Mouse (Mus musculus): Measurements from ENCODE around the gene Auts2. TPM values are rescaled to one million over a fixed set of nuclear protein-coding genes. Genes with fewer than 3 reads are reported as not detected.

Gene Auts2
- total and polyA plus RNA-seq, 3 experiments: not detected

- no peak overlapping the region for H3K27ac ChIP-seq (ENCODE audit: insufficient read depth, low read depth)
- H3K27me3 ChIP-seq (replicated peaks): no peaks in the 10 kb centered on the region
- no peak overlapping the region for H3K9ac ChIP-seq (ENCODE audit: insufficient read depth, low read depth)
- H3K79me2 ChIP-seq (replicated peaks; ENCODE audit: control insufficient read depth, extremely low read depth, insufficient read depth, poor library complexity, severe bottlenecking): no peaks in the 10 kb centered on the region
- in situ Hi-C loops (cut with MboI; ENCODE audit: low pct_ligation_motif_present, low pct_unique_long_range_greater_than_20kb, low sequenced_read_pairs) (no loop called here), dilution Hi-C loops (cut with MboI; ENCODE audit: extremely low pct_ligation_motif_present, extremely low pct_unique_long_range_greater_than_20kb, low sequenced_read_pairs) (no loop called here)
- no peak overlapping the region for H3K4me3 ChIP-seq (replicated peaks in 1 of 3; ENCODE audit: low read depth in 2 of 3, low read length in 2 of 3, poor library complexity in 1 of 3)
- no peak overlapping the region for H3K4me2 ChIP-seq (ENCODE audit: insufficient read depth, low read depth, poor library complexity, severe bottlenecking)
- no peaks in the 10 kb centered on the region for H3K36me3 ChIP-seq (replicated peaks in 1 of 2; ENCODE audit: control insufficient read depth in 1 of 2, insufficient read depth in 1 of 2, low read length in 1 of 2)
- no peak for DNase-seq (ENCODE audit: extremely low read depth)
- TF ChIP-seq IRF4 (IDR thresholded peaks at IDR 0.05; ENCODE audit: low read depth, low read length) (no peak), EP300 (IDR thresholded peaks at IDR 0.05; ENCODE audit: low read length) (no peak), SMC3 (IDR thresholded peaks at IDR 0.05; ENCODE audit: low read depth, low read length) (no peak), KAT2A (IDR thresholded peaks at IDR 0.05; ENCODE audit: insufficient replicate concordance, low read length) (no peak), CHD2 (IDR thresholded peaks at IDR 0.05; ENCODE audit: low read length) (no peak), USF2 (conservative IDR thresholded peaks at IDR 0.05; ENCODE audit: low read depth, low read length) (no peak)
- H3K9me3 ChIP-seq (replicated peaks; ENCODE audit: low read length): peaks cover 67% of the 10 kb centered on the region
- no peaks in the 10 kb centered on the region for H3K4me1 ChIP-seq (ENCODE audit: control insufficient read depth in 1 of 2, insufficient read depth in 2 of 2)
Observed at GRCm38 (mm10) chr5:132544176-132544995, 1.2 kb upstream of the Auts2 start.

GRCm38 (mm10) chr5:132542381-132543020 lies 643 bp downstream of the Auts2 start:
- no peak overlapping the region for H3K9ac ChIP-seq (ENCODE audit: insufficient read depth, low read depth)
- H3K4me2 ChIP-seq (ENCODE audit: insufficient read depth, low read depth, poor library complexity, severe bottlenecking): no peak overlapping the region
- H3K9me3 ChIP-seq (replicated peaks; ENCODE audit: low read length): peaks cover 61% of the 10 kb centered on the region
- in situ Hi-C loops (cut with MboI; ENCODE audit: low pct_ligation_motif_present, low pct_unique_long_range_greater_than_20kb, low sequenced_read_pairs): no loop called here
- no peaks in the 10 kb centered on the region for H3K36me3 ChIP-seq (replicated peaks in 1 of 2; ENCODE audit: control insufficient read depth in 1 of 2, insufficient read depth in 1 of 2, low read length in 1 of 2)
- DNase-seq (ENCODE audit: extremely low read depth): no peak
- H3K4me1 ChIP-seq (ENCODE audit: control insufficient read depth in 1 of 2, insufficient read depth in 2 of 2): no peaks in the 10 kb centered on the region
- no peak overlapping the region for H3K4me3 ChIP-seq (replicated peaks in 1 of 3; ENCODE audit: low read depth in 2 of 3, low read length in 2 of 3, poor library complexity in 1 of 3)
- no peaks in the 10 kb centered on the region for H3K27me3 ChIP-seq (replicated peaks)
- no peak overlapping the region for H3K27ac ChIP-seq (ENCODE audit: insufficient read depth, low read depth)
- dilution Hi-C loops (cut with MboI; ENCODE audit: extremely low pct_ligation_motif_present, extremely low pct_unique_long_range_greater_than_20kb, low sequenced_read_pairs): no loop called here
- TF ChIP-seq ZKSCAN1 (IDR thresholded peaks at IDR 0.05; ENCODE audit: borderline replicate concordance, low read depth, low read length) (no peak), SIN3A (IDR thresholded peaks at IDR 0.05; ENCODE audit: low read length) (no peak), CHD2 (IDR thresholded peaks at IDR 0.05; ENCODE audit: low read length) (no peak), MXI1 (IDR thresholded peaks at IDR 0.05; ENCODE audit: low read depth, low read length) (no peak)
- no peaks in the 10 kb centered on the region for H3K79me2 ChIP-seq (replicated peaks; ENCODE audit: control insufficient read depth, extremely low read depth, insufficient read depth, poor library complexity, severe bottlenecking)

- Histone ChIP-seq H3K79me2 (replicated peaks; ENCODE audit: control insufficient read depth, extremely low read depth, insufficient read depth, poor library complexity, severe bottlenecking) (no peaks in the 10 kb centered on the region), H3K4me3 (replicated peaks in 1 of 3; ENCODE audit: low read depth in 2 of 3, low read length in 2 of 3, poor library complexity in 1 of 3) (no peak overlapping the region), H3K36me3 (replicated peaks in 1 of 2; ENCODE audit: control insufficient read depth in 1 of 2, insufficient read depth in 1 of 2, low read length in 1 of 2) (no peaks in the 10 kb centered on the region), H3K9ac (ENCODE audit: insufficient read depth, low read depth) (no peak overlapping the region), H3K4me1 (ENCODE audit: control insufficient read depth in 1 of 2, insufficient read depth in 2 of 2) (no peaks in the 10 kb centered on the region), H3K9me3 (replicated peaks; ENCODE audit: low read length) (peaks cover 63% of the 10 kb centered on the region), H3K4me2 (ENCODE audit: insufficient read depth, low read depth, poor library complexity, severe bottlenecking) (no peak overlapping the region), H3K27me3 (replicated peaks) (no peaks in the 10 kb centered on the region), H3K27ac (ENCODE audit: insufficient read depth, low read depth) (no peak overlapping the region)
- in situ Hi-C loops (cut with MboI; ENCODE audit: low pct_ligation_motif_present, low pct_unique_long_range_greater_than_20kb, low sequenced_read_pairs) (no loop called here), dilution Hi-C loops (cut with MboI; ENCODE audit: extremely low pct_ligation_motif_present, extremely low pct_unique_long_range_greater_than_20kb, low sequenced_read_pairs) (no loop called here)
- DNase-seq (ENCODE audit: extremely low read depth): no peak
- TF ChIP-seq CTCF (conservative IDR thresholded peaks at IDR 0.05 in 1 of 2, IDR thresholded peaks at IDR 0.05 in 1 of 2; ENCODE audit: low read depth in 2 of 2, low read length in 2 of 2) (no peak), PAX5 (IDR thresholded peaks at IDR 0.05; ENCODE audit: low read length) (no peak), TBP (conservative IDR thresholded peaks at IDR 0.05; ENCODE audit: low read depth, low read length) (no peak), POLR2AphosphoS2 (IDR thresholded peaks at IDR 0.05; ENCODE audit: low read depth, low read length) (no peak), IRF4 (IDR thresholded peaks at IDR 0.05; ENCODE audit: low read depth, low read length) (no peak), MAZ (IDR thresholded peaks at IDR 0.05; ENCODE audit: low read depth, low read length) (no peak), BHLHE40 (IDR thresholded peaks at IDR 0.05; ENCODE audit: low read depth, low read length) (no peak), HCFC1 (IDR thresholded peaks at IDR 0.05; ENCODE audit: low read depth, low read length) (no peak), EP300 (IDR thresholded peaks at IDR 0.05; ENCODE audit: low read length) (no peak), UBTF (IDR thresholded peaks at IDR 0.05; ENCODE audit: low read depth, low read length) (no peak), RAD21 (IDR thresholded peaks at IDR 0.05; ENCODE audit: low read depth, low read length) (no peak), MYC (IDR thresholded peaks at IDR 0.05; ENCODE audit: low read depth, low read length) (no peak), KAT2A (IDR thresholded peaks at IDR 0.05; ENCODE audit: insufficient replicate concordance, low read length) (no peak), NRF1 (IDR thresholded peaks at IDR 0.05; ENCODE audit: low read depth, low read length) (no peak), JUN (IDR thresholded peaks at IDR 0.05; ENCODE audit: insufficient read depth, low read depth, low read length) (no peak), ETS1 (conservative IDR thresholded peaks at IDR 0.05; ENCODE audit: low read depth, low read length) (no peak), ZMIZ1 (IDR thresholded peaks at IDR 0.05; ENCODE audit: low read depth, low read length) (no peak), USF1 (IDR thresholded peaks at IDR 0.05; ENCODE audit: low read depth, low read length) (no peak)
Observed at GRCm38 (mm10) chr5:132541951-132542350, 1.2 kb downstream of the Auts2 start.

All from CH12.LX (cell line).